Mouse (Mus musculus): ENCODE measurements around the gene Dip2b.

The Dip2b gene

GRCm38 (mm10) chr15:100263246-100263905 is 224.9 kb downstream of the Dip2b start:
- no peak for DNase-seq (ENCODE audit: low spot score)

GRCm38 (mm10) chr15:100265586-100266325 is 227.3 kb downstream of the Dip2b start:
- DNase-seq (ENCODE audit: low spot score): no peak

- no peak for DNase-seq (ENCODE audit: low spot score)
Observed at GRCm38 (mm10) chr15:100268916-100269315, 230.5 kb downstream of the Dip2b start.
